Mouse (Mus musculus) liver, postnatal 0 days (tissue): ENCODE results near the gene Npcd.

Source experiments
- CTCF ChIP-seq: sonication (generic); IDR thresholded peaks from 2 replicates; pipeline ENCODE4 v1.5.1; 2016; ENCODE audit warnings: antibody characterized with exemption, low read depth
- EP300 ChIP-seq: IDR thresholded peaks from 2 replicates; pipeline ENCODE4 v1.6.1; 2016; ENCODE audit warnings: antibody characterized with exemption, low read depth, mild to moderate bottlenecking

DNA sequence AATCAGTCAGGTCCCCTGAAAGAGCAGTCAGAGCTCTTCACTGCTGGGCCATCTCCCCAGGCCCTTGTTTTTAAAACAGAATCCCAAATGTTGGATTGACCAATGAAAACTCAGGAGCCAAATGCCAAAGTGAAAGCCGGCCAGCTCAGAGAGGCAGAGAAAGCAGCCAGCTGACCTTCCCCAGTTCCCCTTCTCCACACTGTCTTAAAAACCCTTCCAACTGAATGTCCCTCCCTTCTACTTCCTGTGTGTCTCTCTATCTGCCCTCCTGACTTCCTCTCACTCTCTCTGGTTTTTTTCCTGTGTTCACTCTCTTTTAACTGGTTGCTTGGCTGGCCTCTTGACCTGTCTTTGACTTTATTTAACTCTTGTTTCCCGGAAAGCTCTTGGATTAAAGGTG lies 40.0 kb upstream of the Npcd start:
- TF ChIP-seq CTCF (no peak), EP300 (no peak)
